Mouse (Mus musculus) C2C12 (cell line): ENCODE measurements around the gene Stx7.

Experiments used
- CEBPB ChIP-seq: IDR thresholded peaks from one replicate; pipeline ENCODE4 v1.6.1; 2011; ENCODE audit warnings: low read depth, mild to moderate bottlenecking, control low read depth, moderate library complexity
- CTCF ChIP-seq: IDR thresholded peaks from one replicate; pipeline ENCODE4 v1.5.1; 2011; ENCODE audit not compliant: control insufficient read depth, insufficient read depth, insufficient read length
- USF1 ChIP-seq: IDR thresholded peaks from one replicate; pipeline ENCODE4 v1.6.1; 2011; ENCODE audit warnings: low read depth, mild to moderate bottlenecking, control low read depth, moderate library complexity

- TF ChIP-seq CEBPB (no peak), CTCF (no peak), USF1 (no peak)
Measured at GRCm38 (mm10) chr10:24111116-24111778, 37.9 kb upstream of the Stx7 start.
